ENCODE assay signal across 21 mouse cellular contexts in genomic region chr8:114658475-114658874, GRCm38 (mm10).
DNase-seq lines count a peak whose midpoint lies in the region; ATAC-seq and TF ChIP-seq lines count a peak whose summit lies in the region.
"Had no signal": no experiment of that assay in that cellular context is flagged by ENCODE, and none has a peak within 500 bp of the region (broad histone marks: within the 10 kb centered on the region; RNA-seq: fewer than 3 reads in every experiment).

No protein-coding gene starts in this region.

- no peak for ATAC-seq in kidney, postnatal 0 days (replicated peaks; ENCODE audit: low FRiP score, low read depth)
- ATAC-seq in erythroblast, adult 5-6 weeks (replicated peaks; ENCODE audit: low FRiP score, poor library complexity, severe bottlenecking) = no peak
- ATAC-seq: inflammation-experienced regulatory T-cells, adult 6 months; midbrain, embryonic 13.5 days had no signal

- H3K4me3 ChIP-seq in kidney, postnatal 0 days (replicated peaks; ENCODE audit: low read depth, low read length) = no peak overlapping the region
- H3K4me3 ChIP-seq: forebrain, embryonic 12.5 days; heart, embryonic 12.5 days; hindbrain, embryonic 12.5 days; limb, embryonic 12.5 days; liver, embryonic 13.5 days; midbrain, embryonic 13.5 days; neural tube, embryonic 12.5 days had no signal

- no peak overlapping the region for H3K9ac ChIP-seq in kidney, postnatal 0 days (ENCODE audit: low read depth, low read length)
- H3K9ac ChIP-seq: forebrain, embryonic 12.5 days; heart, embryonic 12.5 days; hindbrain, embryonic 12.5 days; limb, embryonic 12.5 days; liver, embryonic 13.5 days; midbrain, embryonic 13.5 days; neural tube, embryonic 12.5 days had no signal

- no peak for TF ChIP-seq CTCF in kidney, postnatal 0 days (IDR thresholded peaks at IDR 0.05; ENCODE audit: low read depth)

- no peaks in the 10 kb centered on the region for H3K27me3 ChIP-seq in kidney, postnatal 0 days (ENCODE audit: insufficient read depth, low read length)
- H3K27me3 ChIP-seq: forebrain, embryonic 12.5 days; hindbrain, embryonic 12.5 days; liver, embryonic 13.5 days; midbrain, embryonic 13.5 days; neural tube, embryonic 12.5 days had no signal

- DNase-seq in embryo, embryonic 11 days = peak; percentile 23
- DNase-seq in embryo, embryonic 10.5 days (ENCODE audit: low spot score) = no peak
- DNase-seq in kidney, postnatal 0 days (ENCODE audit: low spot score) = peak; percentile 85
- no peak for DNase-seq in kidney, adult 8-10 months
- peak; percentile 26 for DNase-seq in lung, postnatal 10 days
- DNase-seq in lung, postnatal 4 days = no peak
- DNase-seq in gastrocnemius, adult 8-10 months (ENCODE audit: low spot score in 2 of 2) = no peak
- DNase-seq: gastrocnemius, postnatal 10 days; heart, adult 11 months; heart, postnatal 14 days; liver, embryonic 13.5 days; thymus, adult 18-20 months had no signal

- 18% methylated on average over 4 of the region's 4 CpGs for WGBS in kidney, postnatal 0 days

- H3K27ac ChIP-seq in kidney, postnatal 0 days = no peak overlapping the region
- H3K27ac ChIP-seq: forebrain, embryonic 12.5 days; hindbrain, embryonic 12.5 days; limb, embryonic 12.5 days; liver, embryonic 13.5 days; midbrain, embryonic 13.5 days; neural tube, embryonic 12.5 days had no signal

- no peaks in the 10 kb centered on the region for H3K9me3 ChIP-seq in kidney, postnatal 0 days (replicated peaks; ENCODE audit: low read length)
- H3K9me3 ChIP-seq: forebrain, embryonic 12.5 days; hindbrain, embryonic 12.5 days; liver, embryonic 13.5 days; midbrain, embryonic 13.5 days; neural tube, embryonic 12.5 days had no signal

- 0 out of 2 replicates have a peak, but pooled peaks cover 10% of the 10 kb centered on the region for H3K4me1 ChIP-seq in kidney, postnatal 0 days (replicated peaks; ENCODE audit: insufficient read depth, low read length)
- H3K4me1 ChIP-seq: forebrain, embryonic 12.5 days; heart, embryonic 12.5 days; hindbrain, embryonic 12.5 days; liver, embryonic 13.5 days; neural tube, embryonic 12.5 days had no signal

- no peaks in the 10 kb centered on the region for H3K36me3 ChIP-seq in kidney, postnatal 0 days (ENCODE audit: insufficient read depth, low read length)
- H3K36me3 ChIP-seq: forebrain, embryonic 12.5 days; G1E; heart, embryonic 12.5 days; hindbrain, embryonic 12.5 days; limb, embryonic 12.5 days; liver, embryonic 13.5 days; midbrain, embryonic 13.5 days; neural tube, embryonic 12.5 days had no signal

- no peak overlapping the region for H3K4me2 ChIP-seq in kidney, postnatal 0 days (ENCODE audit: low read length)
- H3K4me2 ChIP-seq: forebrain, embryonic 12.5 days; heart, embryonic 12.5 days; hindbrain, embryonic 12.5 days; limb, embryonic 12.5 days; liver, embryonic 13.5 days; midbrain, embryonic 13.5 days; neural tube, embryonic 12.5 days had no signal

Comparison
In these comparisons a context has a peak if more than half of its experiments do, and no peak if none do; other contexts are left out.
1. DNase-seq: peak in embryo, embryonic 11 days (single experiment), kidney, postnatal 0 days (single experiment) and lung, postnatal 10 days (single experiment); none in embryo, embryonic 10.5 days (single experiment), kidney, adult 8-10 months (0 of 2), lung, postnatal 4 days (0 of 2) and gastrocnemius, adult 8-10 months (0 of 2).